Mouse (Mus musculus) heart, postnatal 0 days (tissue): Measurements from ENCODE around the gene Insl5.

ENCODE experiments used
- CTCF ChIP-seq: IDR thresholded peaks from 2 replicates; pipeline ENCODE4 v1.5.1; 2016; ENCODE audit warnings: antibody characterized with exemption, control low read depth, low read depth
- EP300 ChIP-seq: IDR thresholded peaks from 2 replicates; pipeline ENCODE4 v1.6.1; 2016; ENCODE audit warnings: antibody characterized with exemption, low read depth

- no peak for TF ChIP-seq CTCF
- TF ChIP-seq EP300: no peak
Observed at GRCm38 (mm10) chr4:103042997-103043396, 16.4 kb upstream of the Insl5 start.
